Mouse (Mus musculus): ENCODE measurements around the gene Ovgp1. TPM values are rescaled to one million over a fixed set of nuclear protein-coding genes. Genes with fewer than 3 reads are reported as not detected.
A peak's percentile ranks its signal among the peaks of the same experiment; 100 is the strongest.
"Not testable (repeated sequence)": the region's sequence is repeated elsewhere in the genome, so short reads cannot be mapped to it uniquely, and the experiment has no call there.

The Ovgp1 gene
- 1 to 10 TPM; 1.2 to 1.8 TPM for total RNA-seq (2021)
- long read RNA-seq, experiment 1, partial matches to known transcripts, result 1 of 1 reads
- long read RNA-seq, experiment 1, other reads (novel, unspliced or antisense), result 0 of 1 reads
- long read RNA-seq, experiment 2, partial matches to known transcripts, result 0 of 1 reads
- long read RNA-seq, experiment 2, other reads (novel, unspliced or antisense), result 1 of 1 reads

- DNase-seq (ENCODE audit: low spot score in 2 of 2), result no peak
Measured at GRCm38 (mm10) chr3:105973411-105973810, at the start of gene Ovgp1. Gene Ovgp1 (plus strand): TSS chr3:105973711.

GRCm38 (mm10) chr3:105924616-105925015, 48.9 kb upstream of the Ovgp1 start:
- no peak for DNase-seq (ENCODE audit: low spot score in 2 of 2)

DNA sequence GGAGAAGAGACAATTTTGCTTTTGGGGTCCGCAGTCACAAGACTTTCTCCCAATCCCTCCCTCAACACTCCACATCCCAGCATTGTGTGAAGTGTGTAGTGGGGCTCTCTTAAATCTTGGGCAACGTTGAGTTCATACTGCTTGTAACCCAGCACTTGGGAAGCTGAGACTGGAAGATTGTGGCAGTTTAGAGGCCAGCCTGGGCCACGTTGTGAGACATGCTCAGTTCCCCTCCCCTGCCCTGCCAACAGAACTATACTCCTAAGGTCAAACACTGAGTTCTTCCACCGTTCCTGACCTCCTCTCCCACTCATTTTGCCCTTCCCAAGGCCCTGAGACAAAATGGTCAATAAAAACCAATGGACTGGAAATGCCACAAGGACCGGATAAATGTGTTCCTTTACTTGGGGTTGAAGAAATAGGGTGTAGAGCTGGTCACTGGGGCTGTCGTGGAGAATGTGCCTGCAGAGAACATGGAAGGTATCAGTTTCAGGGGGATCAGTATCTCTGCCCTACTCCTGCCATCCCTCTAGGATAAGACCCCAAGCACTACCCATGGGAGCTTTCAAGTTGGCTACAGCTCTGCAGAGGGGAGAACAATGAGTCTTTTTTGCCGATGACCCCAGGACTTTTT, 45.8 kb upstream of the Ovgp1 start:
- DNase-seq (ENCODE audit: low spot score in 2 of 2), result no peak

- no peak for DNase-seq (ENCODE audit: low spot score in 2 of 2)
Measured at GRCm38 (mm10) chr3:105928195-105928569, 45.3 kb upstream of the Ovgp1 start.

- no peak for DNase-seq (ENCODE audit: low spot score in 2 of 2)
Measured at GRCm38 (mm10) chr3:105928781-105929180, 44.7 kb upstream of the Ovgp1 start.

DNA sequence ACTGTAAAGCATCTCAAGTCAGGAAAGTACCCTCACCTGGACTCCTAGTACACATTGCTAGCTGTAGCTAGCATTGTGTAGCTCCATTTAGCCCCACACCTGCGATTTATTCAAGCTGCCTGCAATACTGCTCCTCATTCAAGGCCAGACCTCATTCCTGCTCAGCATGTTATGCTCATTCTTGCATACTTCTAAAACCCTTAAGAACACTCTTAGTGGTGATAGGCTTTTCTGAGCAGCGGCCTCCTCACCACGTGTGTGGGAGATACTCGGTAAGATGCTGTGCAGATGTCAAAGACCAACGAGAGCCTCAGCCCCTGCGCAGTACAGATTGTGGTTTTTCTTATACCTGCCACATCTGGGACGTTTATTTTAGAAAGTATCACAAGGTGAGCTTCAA, 43.7 kb upstream of the Ovgp1 start:
- no peak for DNase-seq (ENCODE audit: low spot score in 2 of 2)

GRCm38 (mm10) chr3:105931095-105931494, 42.4 kb upstream of the Ovgp1 start:
- DNase-seq (ENCODE audit: low spot score in 2 of 2), result no peak

- DNase-seq (ENCODE audit: low spot score in 2 of 2), result no peak
Measured at GRCm38 (mm10) chr3:105932240-105933071, 41.1 kb upstream of the Ovgp1 start, which contains the start of gene I830077J02Rik. Gene I830077J02Rik (minus strand): TSS chr3:105932664.

GRCm38 (mm10) chr3:105933926-105934325, 39.6 kb upstream of the Ovgp1 start:
- DNase-seq (ENCODE audit: low spot score in 2 of 2), result no peak

DNA sequence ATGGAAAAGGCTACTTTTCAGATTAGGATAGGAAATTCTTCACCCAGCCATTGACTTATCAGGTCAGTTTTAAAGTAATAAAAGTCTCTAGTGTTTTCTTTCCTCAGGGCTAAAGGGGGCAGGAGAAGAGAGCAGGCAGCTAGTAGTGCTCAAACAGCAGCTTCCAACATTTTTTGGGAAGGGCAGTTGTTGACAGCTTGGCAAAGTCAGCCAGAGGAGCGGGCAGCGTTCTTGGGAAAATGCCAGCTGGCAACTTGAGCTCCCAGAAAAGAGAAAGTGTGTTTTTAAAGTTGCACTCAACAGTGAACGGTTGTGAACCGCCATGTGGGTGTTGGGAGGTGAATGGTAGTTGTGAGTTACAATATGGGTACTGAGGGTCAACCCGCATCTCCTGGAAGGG, 38.5 kb upstream of the Ovgp1 start:
- peak in 1 of 2 experiments; percentile 37 for DNase-seq (ENCODE audit: low spot score in 2 of 2)

DNA sequence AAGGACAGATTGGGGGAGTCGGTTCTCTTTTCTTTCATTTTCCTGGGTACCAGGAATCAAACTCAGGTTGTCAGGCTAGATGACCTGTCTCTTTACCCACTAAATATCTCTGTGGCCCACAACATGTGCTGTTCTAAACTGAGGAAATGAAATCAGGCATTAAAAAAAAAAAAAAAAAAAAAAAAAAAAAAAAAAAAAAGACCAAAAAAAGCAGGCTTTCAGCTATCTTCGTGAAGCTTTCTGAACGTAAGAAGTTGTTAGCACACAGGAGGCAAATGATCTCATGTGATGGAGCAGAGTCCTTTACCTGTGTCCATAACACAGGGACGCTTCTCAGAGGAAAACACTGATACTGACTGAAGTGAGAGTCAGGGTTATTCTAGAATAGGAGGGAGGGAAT, 37.4 kb upstream of the Ovgp1 start:
- DNase-seq (ENCODE audit: low spot score in 2 of 2), result no peak

- DNase-seq (ENCODE audit: low spot score in 2 of 2), result no peak
Measured at GRCm38 (mm10) chr3:105951348-105951747, 22.2 kb upstream of the Ovgp1 start.

- DNase-seq (ENCODE audit: low spot score in 2 of 2), result no peak
Measured at GRCm38 (mm10) chr3:105957235-105957634, 16.3 kb upstream of the Ovgp1 start.

DNA sequence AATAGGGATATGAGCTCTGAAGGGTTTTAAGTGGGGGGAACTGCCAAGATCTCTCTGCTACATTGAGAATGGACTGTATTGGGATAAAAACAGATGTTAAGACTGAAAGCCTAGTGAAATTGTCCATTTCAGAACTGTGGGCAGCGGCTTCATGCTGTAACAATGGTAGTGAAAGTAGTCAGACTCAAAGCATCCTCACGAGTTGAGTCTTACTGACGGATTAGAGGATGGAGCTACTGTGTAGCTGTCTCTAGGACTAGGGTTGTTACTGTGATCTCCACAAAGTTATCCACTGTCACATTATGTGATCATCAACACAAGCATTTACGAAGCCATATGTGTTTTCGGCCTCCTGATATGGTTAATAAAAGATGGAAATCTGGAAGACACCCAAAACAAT, 15.3 kb upstream of the Ovgp1 start:
- no peak for DNase-seq (ENCODE audit: low spot score in 2 of 2)

GRCm38 (mm10) chr3:105958974-105959580, 14.4 kb upstream of the Ovgp1 start, which contains the start of gene Wdr77:
Gene Wdr77 (plus strand): TSS chr3:105959369.
- peak; percentile 88 to 95 for DNase-seq (ENCODE audit: low spot score in 2 of 2)

GRCm38 (mm10) chr3:105959585-105959984, 13.9 kb upstream of the Ovgp1 start:
- DNase-seq (ENCODE audit: low spot score in 2 of 2), result no peak

DNA sequence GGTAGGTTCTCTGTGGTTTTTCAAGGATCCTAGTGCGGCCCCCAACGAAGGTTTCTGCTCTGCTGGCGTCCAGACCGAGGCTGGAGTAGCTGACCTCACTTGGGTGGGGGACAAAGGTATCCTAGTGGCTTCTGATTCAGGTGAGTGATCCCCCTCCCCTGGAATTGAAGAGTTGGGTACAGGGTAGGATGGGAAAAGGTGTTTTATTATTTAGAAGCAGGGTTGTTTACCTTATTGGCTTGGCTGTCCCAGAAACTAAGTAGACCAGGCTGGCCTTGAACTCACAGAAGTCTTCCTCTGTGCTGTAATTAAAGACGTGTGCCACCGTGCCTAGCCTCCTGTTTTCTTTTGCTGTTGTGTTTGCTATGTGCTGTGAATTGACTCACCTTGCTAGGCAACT, 13.5 kb upstream of the Ovgp1 start, which contains the start of gene Atp5f1:
Gene Atp5f1 (minus strand): TSS at position 101 of the 400 bp plus-strand sequence.
- no peak for DNase-seq (ENCODE audit: low spot score in 2 of 2)

DNA sequence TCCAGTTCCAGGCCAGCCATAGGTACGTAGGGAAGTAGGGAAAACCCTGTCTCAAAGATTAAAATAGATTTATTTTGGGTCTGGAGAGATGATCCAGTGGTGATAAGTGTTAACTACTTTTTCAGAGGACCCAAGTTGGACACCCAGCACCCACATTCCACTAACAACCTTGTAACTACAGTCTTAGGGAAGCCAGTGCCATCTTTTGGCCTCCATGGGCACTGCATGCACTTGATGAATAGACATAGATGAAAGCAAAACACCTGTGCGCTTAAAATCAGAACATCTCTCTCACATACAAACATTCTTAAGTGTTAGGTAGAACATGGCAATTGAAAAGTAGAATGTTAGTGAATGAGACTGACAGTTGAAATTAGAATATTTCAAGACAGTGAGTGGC, 12.8 kb upstream of the Ovgp1 start:
- DNase-seq (ENCODE audit: low spot score in 2 of 2), result no peak

DNA sequence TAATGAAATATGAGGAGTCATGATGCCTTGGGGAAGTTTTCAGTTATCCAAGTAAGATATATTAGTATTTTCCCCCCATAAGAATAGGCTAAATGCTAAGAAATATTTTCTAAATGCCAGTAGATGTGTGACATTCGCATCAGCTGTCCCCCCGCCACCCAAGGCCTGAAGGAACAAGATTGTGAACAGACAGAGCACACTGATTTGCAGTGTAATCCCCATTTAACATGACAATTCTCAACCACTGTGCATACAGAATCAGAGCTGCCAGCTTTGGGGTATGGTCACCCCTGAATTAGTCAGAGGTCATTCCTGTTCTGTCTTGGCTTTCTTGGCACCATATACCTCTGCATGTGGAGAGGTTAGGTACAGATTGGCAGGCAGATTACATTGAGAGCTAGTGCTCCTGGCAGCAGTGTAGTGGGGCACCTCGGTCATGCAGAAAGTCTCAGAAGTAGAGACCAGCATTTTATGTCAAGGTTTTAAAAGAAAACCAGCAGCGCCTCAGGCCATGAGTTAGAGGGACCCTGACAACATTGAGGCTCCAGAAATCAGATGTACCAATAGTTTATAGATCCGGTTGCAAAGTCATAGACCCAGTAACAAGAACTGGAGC, 1.6 kb upstream of the Ovgp1 start:
- no peak for DNase-seq (ENCODE audit: low spot score in 2 of 2)

DNA sequence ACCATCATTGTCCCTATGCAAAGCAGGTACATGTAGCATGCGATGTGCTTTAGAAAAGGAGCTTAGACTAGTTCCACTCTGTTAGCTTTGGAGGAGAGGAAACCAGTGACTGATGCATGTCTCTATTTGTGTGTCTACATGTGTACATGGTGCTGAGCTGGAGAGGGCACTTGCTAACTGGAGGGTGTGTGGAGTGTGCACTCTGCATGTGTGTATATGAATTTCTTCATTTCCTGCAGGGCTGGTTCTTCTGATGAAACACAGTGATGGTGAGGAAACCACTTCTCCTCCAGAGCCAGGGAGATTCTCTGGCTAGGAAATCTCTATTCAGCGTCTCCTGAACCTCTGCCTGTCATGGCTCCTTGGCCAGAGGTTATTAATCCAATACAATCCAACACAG, 663 bp downstream of the Ovgp1 start:
- DNase-seq (ENCODE audit: low spot score in 2 of 2), result no peak

DNA sequence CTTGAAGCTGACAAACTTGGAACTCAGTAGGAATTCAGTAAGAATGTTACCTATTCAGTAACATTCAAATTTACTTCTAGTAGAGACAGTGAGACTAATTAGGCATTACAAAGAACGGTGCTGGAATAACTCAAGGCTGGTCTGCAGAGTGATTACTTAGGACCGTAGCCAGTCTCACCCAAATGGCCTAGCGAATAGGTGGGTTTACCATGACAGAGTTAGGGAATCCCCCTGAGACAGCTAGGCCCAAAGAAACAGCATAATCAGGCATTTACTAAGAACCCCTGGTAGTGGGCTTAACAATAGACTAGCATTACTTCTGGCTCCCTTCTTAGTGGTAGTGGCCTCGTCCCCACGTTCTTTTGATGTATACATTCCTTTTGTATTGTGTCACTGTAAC, 16.1 kb downstream of the Ovgp1 start:
- not testable (repeated sequence) for DNase-seq (ENCODE audit: low spot score in 2 of 2)
